Mouse (Mus musculus) MEL (cell line): ENCODE results near the gene Specc1l. TPM values are rescaled to one million over a fixed set of nuclear protein-coding genes. Genes with fewer than 3 reads are reported as not detected.

ENCODE experiments used
- DNase-seq: peaks from one replicate; pipeline ENCODE4 v3.0.0; 2011; ENCODE audit warnings: low read depth, low spot score
- H3K27ac ChIP-seq: 2 replicates; pipeline ENCODE4 v1.5.1; 2012; ENCODE audit warnings: low read depth, mild to moderate bottlenecking, control low read depth, low read length, moderate library complexity; ENCODE audit not compliant: control insufficient read depth
- H3K27me3 ChIP-seq, 2 experiments: fragments of 150-350 bp in 1 of 2; sonication (generic) in 1 of 2; 2 replicates each; pipeline ENCODE4 v1.6.1; 2012; ENCODE audit warnings: low read length in 2 of 2, mild to moderate bottlenecking in 2 of 2, improper control_type of control experiment in 1 of 2, moderate library complexity in 1 of 2; ENCODE audit not compliant: insufficient read depth in 2 of 2, control insufficient read depth in 1 of 2
- H3K36me3 ChIP-seq, 2 experiments: 2 replicates each; pipeline ENCODE4 v1.6.1; 2012 to 2014; ENCODE audit warnings: low read length in 2 of 2, improper control_type of control experiment in 1 of 2, inconsistent platforms in 1 of 2, mild to moderate bottlenecking in 1 of 2; ENCODE audit not compliant: insufficient read depth in 2 of 2, control insufficient read depth in 1 of 2
- H3K4me1 ChIP-seq, 2 experiments: fragments of 150-350 bp in 1 of 2; sonication (generic) in 1 of 2; 2 replicates each; pipeline ENCODE4 v1.6.1; 2012; ENCODE audit warnings: low read length in 2 of 2, improper control_type of control experiment in 1 of 2, mild to moderate bottlenecking in 1 of 2; ENCODE audit not compliant: insufficient read depth in 2 of 2, control insufficient read depth in 1 of 2
- H3K4me3 ChIP-seq, 2 experiments: fragments of 150-350 bp in 1 of 2; sonication (generic) in 1 of 2; 2 replicates each; pipeline ENCODE4 v1.5.1; 2012; ENCODE audit warnings: low read depth in 2 of 2, low read length in 2 of 2, mild to moderate bottlenecking in 2 of 2, moderate library complexity in 2 of 2, control low read depth in 1 of 2, improper control_type of control experiment in 1 of 2; ENCODE audit not compliant: control insufficient read depth in 1 of 2, insufficient read depth in 1 of 2
- H3K79me2 ChIP-seq: 2 replicates; pipeline ENCODE4 v1.6.1; 2012; ENCODE audit warnings: mild to moderate bottlenecking, low read length, moderate library complexity; ENCODE audit not compliant: control insufficient read depth, poor library complexity, insufficient read depth
- H3K9ac ChIP-seq: 2 replicates; pipeline ENCODE4 v1.6.1; 2012; ENCODE audit warnings: low read depth, mild to moderate bottlenecking, control low read depth, low read length, moderate library complexity; ENCODE audit not compliant: control insufficient read depth, poor library complexity, severe bottlenecking
- H3K9me3 ChIP-seq: fragments of 150-350 bp; sonication (generic); replicated peaks from 2 replicates; pipeline ENCODE4 v1.6.1; 2012; ENCODE audit warnings: mild to moderate bottlenecking, low read length, improper control_type of control experiment, moderate library complexity; ENCODE audit not compliant: insufficient read depth
- CTCF ChIP-seq, 3 experiments: IDR thresholded peaks in 2 of 3; conservative IDR thresholded peaks in 1 of 3; 2 replicates each; pipeline ENCODE4 v1.5.1; 2011 to 2012; ENCODE audit warnings: low read length in 3 of 3, low read depth in 2 of 3, mild to moderate bottlenecking in 2 of 3, improper control_type of control experiment in 1 of 3, inconsistent platforms in 1 of 3, mixed read lengths in 1 of 3, moderate library complexity in 1 of 3; ENCODE audit not compliant: control insufficient read depth in 1 of 3, insufficient read depth in 1 of 3, poor library complexity in 1 of 3, severe bottlenecking in 1 of 3
- ELF1 ChIP-seq: IDR thresholded peaks from 2 replicates; pipeline ENCODE4 v1.6.1; 2014; ENCODE audit warnings: low read depth, mild to moderate bottlenecking, inconsistent platforms, low read length, improper control_type of control experiment, moderate library complexity
- ETS1 ChIP-seq: IDR thresholded peaks from 2 replicates; pipeline ENCODE4 v1.6.1; 2012; ENCODE audit warnings: low read depth, mild to moderate bottlenecking, inconsistent platforms, low read length, improper control_type of control experiment, moderate library complexity
- HCFC1 ChIP-seq: IDR thresholded peaks from 2 replicates; pipeline ENCODE4 v1.6.1; 2012; ENCODE audit warnings: low read depth, mild to moderate bottlenecking, inconsistent platforms, low read length, improper control_type of control experiment, moderate library complexity
- KAT2A ChIP-seq: conservative IDR thresholded peaks from 2 replicates; pipeline ENCODE4 v1.6.1; 2012; ENCODE audit warnings: low read depth, low read length, improper control_type of control experiment, inconsistent platforms
- MAZ ChIP-seq: IDR thresholded peaks from 2 replicates; pipeline ENCODE4 v1.6.1; 2012; ENCODE audit warnings: low read depth, mild to moderate bottlenecking, inconsistent platforms, low read length, improper control_type of control experiment
- MEF2A ChIP-seq: IDR thresholded peaks from 2 replicates; pipeline ENCODE4 v1.6.1; 2014; ENCODE audit warnings: low read depth, mild to moderate bottlenecking, inconsistent platforms, low read length, improper control_type of control experiment; ENCODE audit not compliant: poor library complexity, insufficient replicate concordance, severe bottlenecking; ENCODE audit errors: extremely low read depth
- MXI1 ChIP-seq: IDR thresholded peaks from 2 replicates; pipeline ENCODE4 v1.6.1; 2011; ENCODE audit warnings: mild to moderate bottlenecking, low read depth, low read length, improper control_type of control experiment
- MYB ChIP-seq: IDR thresholded peaks from 2 replicates; pipeline ENCODE4 v1.6.1; 2011; ENCODE audit warnings: mild to moderate bottlenecking, low read depth, low read length, improper control_type of control experiment
- POLR2A ChIP-seq, 2 experiments: IDR thresholded peaks; 2 replicates each; pipeline ENCODE4 v1.6.1; 2011 to 2012; ENCODE audit warnings: low read length in 2 of 2, mild to moderate bottlenecking in 2 of 2, control low read depth in 1 of 2, improper control_type of control experiment in 1 of 2, low read depth in 1 of 2, moderate library complexity in 1 of 2; ENCODE audit not compliant: control insufficient read depth in 1 of 2, insufficient read depth in 1 of 2, poor library complexity in 1 of 2
- SIN3A ChIP-seq: IDR thresholded peaks from 2 replicates; pipeline ENCODE4 v1.6.1; 2012; ENCODE audit warnings: low read length, improper control_type of control experiment, inconsistent platforms
- SMC3 ChIP-seq: IDR thresholded peaks from 2 replicates; pipeline ENCODE4 v1.6.1; 2011; ENCODE audit warnings: low read depth, low read length, improper control_type of control experiment
- TBP ChIP-seq: IDR thresholded peaks from 2 replicates; pipeline ENCODE4 v1.8.0; 2011; ENCODE audit warnings: low read depth, low read length, improper control_type of control experiment
- ZC3H11A ChIP-seq: IDR thresholded peaks from 2 replicates; pipeline ENCODE4 v1.6.1; 2012; ENCODE audit warnings: low read depth, mild to moderate bottlenecking, inconsistent platforms, low read length, improper control_type of control experiment
- ZKSCAN1 ChIP-seq: IDR thresholded peaks from 2 replicates; pipeline ENCODE4 v1.6.1; 2012; ENCODE audit warnings: low read depth, mild to moderate bottlenecking, inconsistent platforms, low read length, improper control_type of control experiment, moderate library complexity
- ZNF384 ChIP-seq: IDR thresholded peaks from 2 replicates; pipeline ENCODE4 v1.6.1; 2012; ENCODE audit warnings: low read depth, mild to moderate bottlenecking, inconsistent platforms, low read length, improper control_type of control experiment
- polyA plus RNA-seq, 2 experiments: library from polyadenylated mRNA; stranded (reverse) in 1 of 2; unstranded in 1 of 2; fragments of >175 nt in 1 of 2; fragments of >200 nt in 1 of 2; gene quantifications; 2 replicates each; pipeline versions ENCODE4 v1.2.1 to v1.2.4; 2012; ENCODE audit warnings: low replicate concordance in 2 of 2, low read depth in 1 of 2; ENCODE audit not compliant: insufficient read length in 2 of 2, insufficient read depth in 1 of 2, missing spikeins in 1 of 2
- total RNA-seq: library from RNA; depleted of rRNA; stranded (reverse); fragments of 300-350 nt; gene quantifications from 2 replicates; pipeline ENCODE4 v1.2.3, GENCODE M21; 2012

Specc1l gene
- total and polyA plus RNA-seq, 3 experiments: 12.3 to 30.6 (median 15.1) TPM

DNA sequence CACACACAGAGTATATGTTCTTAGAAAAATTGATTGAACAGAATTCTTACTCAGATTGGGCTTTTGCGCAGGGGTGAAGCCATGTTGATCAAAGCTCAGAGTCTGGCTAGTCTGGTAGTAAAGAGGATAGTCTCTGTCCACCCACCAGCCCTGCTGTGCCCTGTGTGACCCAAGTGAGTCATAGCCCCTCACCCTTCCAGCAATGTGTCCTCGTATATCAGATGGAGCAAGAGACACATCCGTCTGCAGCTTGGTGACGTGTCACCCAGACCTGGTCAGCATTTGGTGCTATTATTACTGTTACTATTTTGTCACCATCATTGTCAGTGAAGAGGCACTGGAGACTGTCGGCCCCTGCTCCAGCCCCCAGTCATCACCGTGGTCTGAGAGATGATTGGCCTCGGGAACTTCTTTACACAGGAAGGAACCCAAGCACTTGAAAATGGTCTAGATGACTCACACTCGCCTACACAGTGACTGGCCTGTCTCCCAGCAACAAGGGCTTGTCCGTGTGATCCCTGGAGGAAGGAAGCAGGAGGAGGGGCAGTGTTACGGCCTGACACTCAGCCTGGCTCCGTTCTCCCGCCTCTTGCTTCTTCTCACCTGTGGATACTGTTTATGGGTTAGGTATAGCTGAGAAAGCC, 41.5 kb upstream of the Specc1l start:
- Histone ChIP-seq H3K36me3 (no peaks in the 10 kb centered on the region), H3K79me2 (no peaks in the 10 kb centered on the region), H3K27ac (no peak overlapping the region), H3K4me1 (no peaks in the 10 kb centered on the region), H3K4me3 (no peak overlapping the region), H3K9me3 (no peaks in the 10 kb centered on the region), H3K9ac (no peak overlapping the region), H3K27me3 (no peaks in the 10 kb centered on the region)
- no peak for DNase-seq
- TF ChIP-seq MXI1: no peak
- no peak for TF ChIP-seq KAT2A
- no peak for TF ChIP-seq MAZ
- TF ChIP-seq MEF2A: no peak
- no peak for TF ChIP-seq ZNF384
- no peak for TF ChIP-seq MYB
- no peak for TF ChIP-seq ZC3H11A
- no peak for TF ChIP-seq POLR2A (IDR thresholded peaks at IDR 0.05; ENCODE audit: control insufficient read depth in 1 of 2, insufficient read depth in 1 of 2, low read depth in 1 of 2, low read length in 2 of 2, poor library complexity in 1 of 2)
- TF ChIP-seq ETS1: no peak
- no peak for TF ChIP-seq ZKSCAN1
- no peak for TF ChIP-seq HCFC1
- TF ChIP-seq CTCF (IDR thresholded peaks at IDR 0.05 in 2 of 3, conservative IDR thresholded peaks at IDR 0.05 in 1 of 3; ENCODE audit: control insufficient read depth in 1 of 3, insufficient read depth in 1 of 3, low read depth in 2 of 3, low read length in 3 of 3, poor library complexity in 1 of 3, severe bottlenecking in 1 of 3): no peak

- TF ChIP-seq SIN3A: no peak
- TF ChIP-seq SMC3: no peak
- no peaks in the 10 kb centered on the region for H3K36me3 ChIP-seq
These were observed 38.8 kb upstream of the Specc1l start for GRCm38 (mm10) chr10:75173056-75173455.

GRCm38 (mm10) chr10:75173712-75174111, 38.2 kb upstream of the Specc1l start:
- Histone ChIP-seq H3K9ac (no peak overlapping the region), H3K36me3 (no peaks in the 10 kb centered on the region)
- TF ChIP-seq TBP: no peak
- TF ChIP-seq MXI1: no peak
- TF ChIP-seq ELF1: no peak

More at GRCm38 (mm10) chr10:75173056-75173455, 38.8 kb upstream of the Specc1l start:
- Histone ChIP-seq H3K79me2 (no peaks in the 10 kb centered on the region), H3K4me3 (no peak overlapping the region), H3K27ac (no peak overlapping the region), H3K9me3 (no peaks in the 10 kb centered on the region), H3K9ac (no peak overlapping the region), H3K4me1 (no peaks in the 10 kb centered on the region), H3K27me3 (no peaks in the 10 kb centered on the region)
- DNase-seq: no peak

More at GRCm38 (mm10) chr10:75173712-75174111, 38.2 kb upstream of the Specc1l start:
- no peak overlapping the region for H3K27ac ChIP-seq
- H3K27me3 ChIP-seq: no peaks in the 10 kb centered on the region
- H3K9me3 ChIP-seq: no peaks in the 10 kb centered on the region
- no peaks in the 10 kb centered on the region for H3K4me1 ChIP-seq
- DNase-seq: no peak
- no peaks in the 10 kb centered on the region for H3K79me2 ChIP-seq
- no peak overlapping the region for H3K4me3 ChIP-seq
